Mouse (Mus musculus) B cell, adult 2 months (primary cell): Measurements from ENCODE around the gene Slc25a53.
"Not testable (repeated sequence)": the region's sequence is repeated elsewhere in the genome, so short reads cannot be mapped to it uniquely, and the experiment has no call there.

Experiments
- DNase-seq, 2 experiments: peaks; one replicate each; pipeline ENCODE4 v3.0.0; 2022

Gene Slc25a53

GRCm38 (mm10) chrX:136959688-136960087 lies 78.4 kb downstream of the Slc25a53 start:
- peak; percentile 25 to 39 for DNase-seq

GRCm38 (mm10) chrX:136958300-136958699 lies 79.8 kb downstream of the Slc25a53 start:
- DNase-seq = not testable (repeated sequence)

GRCm38 (mm10) chrX:136957583-136958279 lies 80.4 kb downstream of the Slc25a53 start:
- DNase-seq = peak in 1 of 2 experiments; percentile 69

- DNase-seq = no peak
Observed at GRCm38 (mm10) chrX:136937985-136938384, 100.1 kb downstream of the Slc25a53 start.
